Mouse (Mus musculus) intestine, postnatal 0 days (tissue): Measurements from ENCODE around the gene Irf3. TPM values are rescaled to one million over a fixed set of nuclear protein-coding genes. Genes with fewer than 3 reads are reported as not detected.

ENCODE experiments used
- ATAC-seq: fragments of 200-750 bp; cut with Nextera tagmentation; 2 replicates; pipeline ENCODE4 v1.8.0; 2017; ENCODE audit warnings: mild to moderate bottlenecking, moderate TSS enrichment, moderate library complexity
- H3K27ac ChIP-seq: fragments of 300-500 bp; sonication (generic); 2 replicates; pipeline ENCODE4 v1.5.1; 2014; ENCODE audit warnings: mild to moderate bottlenecking, low read depth, low read length, moderate library complexity
- H3K27me3 ChIP-seq: fragments of 300-500 bp; sonication (generic); replicated peaks from 2 replicates; pipeline ENCODE4 v1.6.1; 2014; ENCODE audit warnings: low read length, mixed read lengths; ENCODE audit not compliant: control insufficient read depth, insufficient read depth
- H3K36me3 ChIP-seq: fragments of 300-500 bp; sonication (generic); 2 replicates; pipeline ENCODE4 v1.6.1; 2014; ENCODE audit warnings: mild to moderate bottlenecking, moderate library complexity; ENCODE audit not compliant: control insufficient read depth, insufficient read depth
- H3K4me1 ChIP-seq: fragments of 300-500 bp; sonication (generic); replicated peaks from 2 replicates; pipeline ENCODE4 v1.6.1; 2014; ENCODE audit warnings: antibody characterized with exemption, low read length, mixed read lengths; ENCODE audit not compliant: control insufficient read depth, insufficient read depth
- H3K4me2 ChIP-seq: fragments of 300-500 bp; sonication (generic); replicated peaks from 2 replicates; pipeline ENCODE4 v1.6.1; 2014; ENCODE audit warnings: low read depth, mild to moderate bottlenecking, moderate library complexity
- H3K4me3 ChIP-seq: fragments of 300-500 bp; sonication (generic); 2 replicates; pipeline ENCODE4 v1.5.1; 2014; ENCODE audit warnings: low read depth, low read length
- H3K9ac ChIP-seq: fragments of 300-500 bp; sonication (generic); 2 replicates; pipeline ENCODE4 v1.6.1; 2014; ENCODE audit warnings: mild to moderate bottlenecking, low read depth, low read length
- H3K9me3 ChIP-seq: fragments of 300-500 bp; sonication (generic); 2 replicates; pipeline ENCODE4 v1.6.1; 2016; ENCODE audit warnings: mixed run types; ENCODE audit not compliant: control insufficient read depth
- CTCF ChIP-seq: sonication (generic); IDR thresholded peaks from 2 replicates; pipeline ENCODE4 v1.5.1; 2016; ENCODE audit warnings: low read depth, mild to moderate bottlenecking, control low read depth, antibody characterized with exemption, moderate library complexity
- WGBS: fragments of 180-500 bp; shearing (Covaris S2); extraction: QIAGEN DNeasy Blood & Tissue Kit; methylation state at CpG from one replicate; pipeline ENCODE4 v1.1.7; 2014; 5-methylcytosine and 5-hydroxymethylcytosine counted together
- polyA plus RNA-seq: library from polyadenylated mRNA; unstranded; fragments of >200 nt; fragmentation: Nextera tagmentation; extraction: Ambion mirVana; gene quantifications from 2 replicates; pipeline ENCODE4 v1.2.1, GENCODE M21; 2015

Gene Irf3
- polyA plus RNA-seq, 1 experiment from 2014 or later = 53.2 TPM

DNA sequence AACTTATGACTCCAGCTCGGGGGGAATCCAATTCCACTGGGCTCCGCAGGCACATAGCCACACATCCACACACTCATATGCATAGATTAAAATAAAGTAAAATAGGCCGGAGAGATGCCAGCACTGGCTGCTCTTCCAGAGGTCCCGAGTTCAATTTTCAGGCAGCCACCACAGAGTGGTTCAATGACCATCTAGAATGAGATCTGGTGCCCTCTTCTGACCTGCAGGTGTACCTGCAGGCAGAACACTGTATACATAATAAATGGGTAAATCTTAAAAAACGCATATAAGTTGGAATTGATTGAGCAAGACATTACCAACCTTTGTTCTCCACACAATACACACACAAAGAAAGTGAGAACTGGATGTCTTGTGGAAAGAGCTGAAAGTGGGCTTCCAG is 41.8 kb upstream of the Irf3 start:
- 52% methylated on average over 5 of the region's 5 CpGs for WGBS
- Histone ChIP-seq H3K4me1 (peaks cover 4% of the 10 kb centered on the region; the same call in 1 of the 2 replicates), H3K27ac (no peak overlapping the region), H3K9me3 (no peaks in the 10 kb centered on the region), H3K4me2 (no peak overlapping the region), H3K4me3 (no peak overlapping the region), H3K9ac (no peak overlapping the region), H3K27me3 (peaks cover 7% of the 10 kb centered on the region; the same call in 1 of the 2 replicates), H3K36me3 (no peaks in the 10 kb centered on the region)
- TF ChIP-seq CTCF = peak; percentile 72
- ATAC-seq = no peak

DNA sequence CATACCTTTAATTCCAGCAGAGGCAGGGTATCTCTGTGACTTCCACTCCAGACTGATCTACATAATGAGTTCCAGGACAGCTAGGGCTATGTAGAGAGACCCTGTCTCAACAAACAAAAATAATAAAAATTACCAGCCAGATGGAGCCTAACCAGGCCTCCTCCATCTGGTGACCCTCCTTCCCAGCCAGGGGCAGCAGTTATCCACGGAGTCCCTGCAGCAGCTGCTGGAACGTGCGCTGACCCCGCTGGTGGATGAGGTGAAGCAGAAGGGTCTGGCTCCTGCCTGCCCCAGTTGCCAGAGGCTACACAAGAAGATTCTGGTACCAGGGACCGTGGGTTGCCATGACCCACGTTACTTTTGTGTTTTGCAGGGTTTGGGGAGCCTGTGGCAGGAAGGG is 41.2 kb upstream of the Irf3 start:
- Histone ChIP-seq H3K4me2 (no peak overlapping the region), H3K27ac (no peak overlapping the region), H3K36me3 (no peaks in the 10 kb centered on the region), H3K4me1 (peaks cover 4% of the 10 kb centered on the region; the same call in 1 of the 2 replicates), H3K9ac (no peak overlapping the region), H3K9me3 (no peaks in the 10 kb centered on the region), H3K27me3 (0 out of 2 replicates have a peak, but pooled peaks cover under 1% of the 10 kb centered on the region), H3K4me3 (no peak overlapping the region)
- ATAC-seq = no peak
- 73% methylated on average over 6 of the region's 6 CpGs for WGBS
- no peak for TF ChIP-seq CTCF

DNA sequence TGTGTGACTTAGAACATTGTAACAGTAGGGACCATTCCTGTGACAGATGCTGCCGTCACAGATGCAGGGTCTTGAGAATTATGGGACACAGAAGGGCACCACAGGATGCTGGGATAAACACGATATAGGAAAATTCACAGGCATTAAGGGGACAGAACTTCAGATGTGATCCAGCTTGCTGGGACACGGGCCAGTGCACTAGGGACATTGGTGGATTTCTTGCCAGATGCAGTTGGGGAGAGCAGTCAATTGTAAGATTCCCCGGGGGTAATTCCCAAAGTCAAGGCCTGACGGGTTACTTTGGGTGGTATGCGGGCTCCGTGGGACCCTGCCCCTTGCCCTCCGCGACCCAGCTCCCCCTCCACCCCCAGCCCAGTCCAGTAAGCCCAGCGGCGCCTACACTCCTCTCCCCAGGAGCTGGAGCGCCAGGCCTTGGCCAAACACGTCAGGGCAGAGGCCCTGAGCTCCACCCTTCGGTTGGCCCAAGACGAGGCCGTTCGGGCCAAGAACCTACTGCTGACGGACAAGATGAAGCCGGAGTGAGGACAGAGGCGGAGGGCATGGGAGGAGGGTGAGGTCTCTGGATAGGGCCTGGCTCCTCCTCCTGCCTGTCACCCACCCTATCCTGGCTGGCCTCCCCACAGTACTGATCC is 40.1 kb upstream of the Irf3 start:
- no peak for TF ChIP-seq CTCF
- 75% methylated on average over 20 of the region's 20 CpGs for WGBS
- 0 out of 2 replicates have a peak, but pooled peaks have one; percentile 6 for ATAC-seq
- H3K9me3 ChIP-seq = no peaks in the 10 kb centered on the region
- no peaks in the 10 kb centered on the region for H3K4me1 ChIP-seq
- H3K4me2 ChIP-seq = no peak overlapping the region
- no peaks in the 10 kb centered on the region for H3K27me3 ChIP-seq
- no peak overlapping the region for H3K27ac ChIP-seq
- H3K4me3 ChIP-seq = no peak overlapping the region
- no peak overlapping the region for H3K9ac ChIP-seq
- 0 out of 2 replicates have a peak, but pooled peaks cover 4% of the 10 kb centered on the region for H3K36me3 ChIP-seq

DNA sequence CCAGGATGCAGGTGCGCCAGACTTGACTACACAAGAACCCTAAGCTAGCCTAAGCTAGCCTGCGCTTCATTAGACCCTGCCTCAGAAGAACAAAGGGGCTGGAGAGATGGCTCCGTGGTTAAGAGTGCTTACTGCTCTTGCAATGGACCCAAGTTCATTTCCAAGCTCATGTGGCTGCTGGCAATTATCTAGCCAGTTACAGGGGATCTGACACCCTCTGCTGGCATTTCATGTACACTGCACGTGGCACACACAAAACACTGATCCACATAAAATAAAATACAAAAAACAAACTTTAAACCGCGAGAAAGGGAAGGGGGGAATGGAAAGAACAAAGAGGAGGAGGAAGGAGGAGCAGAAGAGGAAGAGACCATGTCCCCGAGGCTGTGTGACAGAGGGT is 39.2 kb upstream of the Irf3 start:
- WGBS = 48% methylated on average over 7 of the region's 7 CpGs
- Histone ChIP-seq H3K27me3 (no peaks in the 10 kb centered on the region), H3K4me1 (no peaks in the 10 kb centered on the region), H3K9ac (no peak overlapping the region), H3K36me3 (0 out of 2 replicates have a peak, but pooled peaks cover 7% of the 10 kb centered on the region), H3K4me2 (no peak overlapping the region), H3K9me3 (no peaks in the 10 kb centered on the region), H3K4me3 (no peak overlapping the region), H3K27ac (no peak overlapping the region)
- peak; percentile 82 for TF ChIP-seq CTCF
- no peak for ATAC-seq

DNA sequence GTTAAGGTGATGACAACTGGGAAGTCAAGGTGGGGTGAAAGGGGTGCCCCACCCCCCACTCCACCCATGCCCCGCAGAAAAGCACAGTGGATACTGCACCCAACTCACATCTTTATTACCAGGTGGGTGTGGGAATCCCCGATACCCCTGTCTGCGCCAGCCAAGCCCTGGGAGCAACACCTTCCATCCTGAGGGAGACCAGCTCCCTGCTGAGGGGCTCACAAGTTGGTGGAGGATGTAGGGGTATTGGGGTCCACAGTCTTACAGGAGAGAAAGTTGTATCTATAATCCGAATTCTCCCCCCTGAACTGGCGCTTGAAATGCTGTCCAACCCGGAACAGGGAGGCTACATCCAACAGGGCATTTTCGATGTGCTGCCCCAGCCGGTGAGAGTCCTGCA is 38.2 kb upstream of the Irf3 start:
- no peaks in the 10 kb centered on the region for H3K27me3 ChIP-seq
- no peak overlapping the region for H3K4me3 ChIP-seq
- ATAC-seq = no peak
- no peak overlapping the region for H3K4me2 ChIP-seq
- H3K9ac ChIP-seq = no peak overlapping the region
- no peak overlapping the region for H3K27ac ChIP-seq
- H3K36me3 ChIP-seq = peaks cover 7% of the 10 kb centered on the region; the same call in 1 of the 2 replicates
- WGBS = 75% methylated on average over 8 of the region's 8 CpGs
- no peak for TF ChIP-seq CTCF
- H3K4me1 ChIP-seq = no peaks in the 10 kb centered on the region
- no peaks in the 10 kb centered on the region for H3K9me3 ChIP-seq

DNA sequence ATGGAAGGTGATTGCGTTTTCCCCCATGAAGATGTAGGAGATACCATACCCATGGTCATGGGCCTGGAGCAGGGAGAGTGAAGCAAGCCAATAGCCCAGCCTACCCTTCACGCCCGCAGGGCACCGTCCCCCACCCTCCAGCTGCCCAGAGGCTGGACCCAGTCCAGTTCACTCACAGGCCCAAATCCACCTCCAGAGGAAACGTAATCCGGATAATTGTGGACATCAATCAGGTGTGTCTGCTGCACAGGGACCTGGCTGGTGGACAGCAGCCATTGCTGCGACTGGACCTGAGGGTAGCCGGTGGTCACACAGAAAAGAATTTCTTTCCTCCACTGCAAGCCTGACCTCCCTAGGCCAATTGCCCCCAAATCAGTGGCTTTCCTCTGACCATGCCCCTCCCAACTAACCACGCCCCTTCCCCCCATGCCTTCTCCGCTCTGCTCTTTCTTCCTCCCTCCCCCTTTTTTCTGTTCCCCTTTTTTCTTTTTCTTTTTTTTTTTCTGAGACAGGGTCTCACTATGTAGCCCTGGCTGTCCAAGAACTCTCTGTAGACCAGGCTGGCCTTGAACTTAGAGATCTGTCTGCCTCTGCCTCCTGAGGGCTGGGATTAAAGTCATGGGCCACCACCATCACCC is 37.5 kb upstream of the Irf3 start:
- peaks cover 7% of the 10 kb centered on the region; the same call in 1 of the 2 replicates for H3K36me3 ChIP-seq
- TF ChIP-seq CTCF = no peak
- no peak for ATAC-seq
- H3K4me2 ChIP-seq = no peak overlapping the region
- no peak overlapping the region for H3K4me3 ChIP-seq
- H3K27me3 ChIP-seq = no peaks in the 10 kb centered on the region
- no peak overlapping the region for H3K9ac ChIP-seq
- no peaks in the 10 kb centered on the region for H3K4me1 ChIP-seq
- WGBS = 81% methylated on average over 10 of the region's 10 CpGs
- no peaks in the 10 kb centered on the region for H3K9me3 ChIP-seq
- H3K27ac ChIP-seq = no peak overlapping the region
